Mouse (Mus musculus): Measurements from ENCODE around the gene Wbp4. TPM values are rescaled to one million over a fixed set of nuclear protein-coding genes. Genes with fewer than 3 reads are reported as not detected.

The Wbp4 gene
- polyA plus RNA-seq, 1 experiment, result 42.9 TPM

DNA sequence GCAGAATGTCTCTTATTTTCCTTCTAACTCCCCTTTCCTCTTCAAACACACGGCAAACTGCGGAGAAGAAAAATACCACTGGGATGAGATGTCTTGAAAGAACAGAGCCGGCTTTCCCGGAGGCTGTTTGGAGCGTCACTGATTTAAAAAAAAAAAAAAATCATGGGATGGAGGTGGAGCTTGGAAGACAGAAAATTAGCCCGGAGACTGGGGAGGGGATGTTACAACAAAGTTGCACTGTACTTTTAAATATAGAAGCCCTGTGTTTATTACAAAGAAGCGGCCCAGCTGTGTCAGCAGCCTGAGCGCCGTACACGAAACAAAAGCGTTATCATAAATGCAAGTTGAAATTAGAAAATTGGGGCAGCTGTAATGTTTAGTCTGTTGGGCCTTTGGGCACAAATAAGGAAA is 936 bp upstream of the Wbp4 start:
- Histone ChIP-seq H3K36me3 (ENCODE audit: control insufficient read depth, insufficient read depth, low read length, poor library complexity, severe bottlenecking) (no peaks in the 10 kb centered on the region), H3K9me3 (replicated peaks; ENCODE audit: control insufficient read depth, insufficient read depth, low read length, poor library complexity, severe bottlenecking) (no peaks in the 10 kb centered on the region), H3K27me3 (ENCODE audit: control insufficient read depth, insufficient read depth, low read length, poor library complexity, severe bottlenecking) (no peaks in the 10 kb centered on the region), H3K4me3 (ENCODE audit: low read depth, low read length) (peak overlapping the region; percentile 77), H3K9ac (ENCODE audit: low read depth, poor library complexity, severe bottlenecking) (peak overlapping the region; percentile 93), H3K27ac (ENCODE audit: insufficient read depth, low read length) (peak overlapping the region; percentile 27; the same call in 1 of the 2 replicates), H3K4me1 (ENCODE audit: control insufficient read depth, insufficient read depth, low read length) (peaks cover 2% of the 10 kb centered on the region)
- TF ChIP-seq EP300 (IDR thresholded peaks at IDR 0.05; ENCODE audit: insufficient read depth, low read depth, low read length) (no peak), POLR2A (IDR thresholded peaks at IDR 0.05; ENCODE audit: insufficient read depth, low read length) (no peak), CTCF (IDR thresholded peaks at IDR 0.05; ENCODE audit: low read depth, low read length) (no peak)

DNA sequence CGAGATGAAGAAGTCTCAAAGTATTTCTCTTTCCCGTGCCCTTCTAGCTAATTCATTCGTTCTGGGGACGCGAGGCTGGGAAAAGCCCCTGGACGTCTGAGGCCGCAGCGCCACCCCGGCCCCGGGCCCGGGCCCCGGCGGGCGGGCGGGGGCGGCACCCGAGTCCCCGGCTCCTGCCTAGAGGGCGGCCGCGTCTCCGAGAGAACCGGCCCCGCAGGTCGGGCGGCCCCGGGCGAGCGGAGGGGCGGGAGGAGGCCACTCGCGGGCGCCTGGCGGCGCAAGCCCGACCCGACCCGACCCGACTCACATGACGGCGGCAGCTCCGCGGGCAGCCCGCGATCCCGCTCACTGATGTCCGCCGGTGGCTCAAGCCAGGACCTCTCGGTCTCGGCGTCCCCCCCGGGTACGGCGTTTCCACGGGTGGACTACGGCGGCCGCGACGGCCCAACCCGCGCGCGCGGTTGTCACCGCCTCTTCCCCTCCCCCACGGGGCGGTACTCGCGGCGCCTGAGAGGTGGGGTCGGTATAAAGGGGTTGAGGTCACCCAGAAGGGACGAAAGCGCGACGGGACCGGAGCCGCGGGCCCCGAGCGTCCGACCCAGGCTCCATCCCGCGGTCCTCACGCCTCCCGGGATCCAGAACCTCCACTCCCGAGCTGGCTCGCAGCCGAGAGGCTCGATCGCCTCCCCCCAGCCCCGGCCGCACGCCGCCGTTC is 539 bp downstream of the Wbp4 start, which contains the start of gene Elf1:
Elf1 (plus strand) TSS at position 571 of the 715 bp plus-strand sequence.
- peak within 1 kb of the TSS; percentile 66 for H3K27ac ChIP-seq (ENCODE audit: insufficient read depth, low read length)
- peaks cover 5% of the 10 kb centered on the region for H3K36me3 ChIP-seq (ENCODE audit: control insufficient read depth, insufficient read depth, low read length, poor library complexity, severe bottlenecking)
- H3K27me3 ChIP-seq (ENCODE audit: control insufficient read depth, insufficient read depth, low read length, poor library complexity, severe bottlenecking), result no peaks in the 10 kb centered on the region
- H3K4me1 ChIP-seq (ENCODE audit: control insufficient read depth, insufficient read depth, low read length), result peaks cover 2% of the 10 kb centered on the region
- peak within 1 kb of the TSS; percentile 93 for H3K9ac ChIP-seq (ENCODE audit: low read depth, poor library complexity, severe bottlenecking)
- TF ChIP-seq POLR2A (IDR thresholded peaks at IDR 0.05; ENCODE audit: insufficient read depth, low read length), result peak; percentile 58
- no peak for TF ChIP-seq CTCF (IDR thresholded peaks at IDR 0.05; ENCODE audit: low read depth, low read length)
- TF ChIP-seq EP300 (IDR thresholded peaks at IDR 0.05; ENCODE audit: insufficient read depth, low read depth, low read length), result no peak
- H3K4me3 ChIP-seq (ENCODE audit: low read depth, low read length), result peak within 1 kb of the TSS; percentile 77
- no peaks in the 10 kb centered on the region for H3K9me3 ChIP-seq (replicated peaks; ENCODE audit: control insufficient read depth, insufficient read depth, low read length, poor library complexity, severe bottlenecking)

DNA sequence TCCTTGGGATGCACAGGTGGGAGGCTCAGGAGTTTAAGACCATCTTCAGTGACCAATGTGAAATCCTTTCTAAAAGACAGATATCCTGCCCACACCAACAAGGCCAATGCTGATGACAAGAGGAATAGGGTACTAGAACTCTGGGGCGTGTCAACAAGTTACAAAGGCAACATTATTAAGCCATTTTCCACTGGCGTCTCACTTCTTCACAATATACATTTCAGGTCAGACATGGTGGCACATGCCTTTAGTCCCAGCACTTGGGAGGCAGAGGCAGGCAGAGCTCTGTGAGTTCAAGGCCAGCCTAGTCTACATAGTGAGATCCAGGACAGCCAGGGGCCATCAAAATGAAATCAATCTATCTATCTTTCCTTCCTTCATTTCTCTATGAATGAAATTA is 7.9 kb downstream of the Wbp4 start:
- TF ChIP-seq POLR2A (IDR thresholded peaks at IDR 0.05; ENCODE audit: insufficient read depth, low read length) (no peak), EP300 (IDR thresholded peaks at IDR 0.05; ENCODE audit: insufficient read depth, low read depth, low read length) (no peak), CTCF (IDR thresholded peaks at IDR 0.05; ENCODE audit: low read depth, low read length) (no peak)
- no peak overlapping the region for H3K27ac ChIP-seq (ENCODE audit: insufficient read depth, low read length)
- no peak overlapping the region for H3K9ac ChIP-seq (ENCODE audit: low read depth, poor library complexity, severe bottlenecking)
- H3K4me1 ChIP-seq (ENCODE audit: control insufficient read depth, insufficient read depth, low read length), result no peaks in the 10 kb centered on the region
- H3K36me3 ChIP-seq (ENCODE audit: control insufficient read depth, insufficient read depth, low read length, poor library complexity, severe bottlenecking), result peaks cover 40% of the 10 kb centered on the region
- no peaks in the 10 kb centered on the region for H3K27me3 ChIP-seq (ENCODE audit: control insufficient read depth, insufficient read depth, low read length, poor library complexity, severe bottlenecking)
- no peak overlapping the region for H3K4me3 ChIP-seq (ENCODE audit: low read depth, low read length)
- H3K9me3 ChIP-seq (replicated peaks; ENCODE audit: control insufficient read depth, insufficient read depth, low read length, poor library complexity, severe bottlenecking), result no peaks in the 10 kb centered on the region

DNA sequence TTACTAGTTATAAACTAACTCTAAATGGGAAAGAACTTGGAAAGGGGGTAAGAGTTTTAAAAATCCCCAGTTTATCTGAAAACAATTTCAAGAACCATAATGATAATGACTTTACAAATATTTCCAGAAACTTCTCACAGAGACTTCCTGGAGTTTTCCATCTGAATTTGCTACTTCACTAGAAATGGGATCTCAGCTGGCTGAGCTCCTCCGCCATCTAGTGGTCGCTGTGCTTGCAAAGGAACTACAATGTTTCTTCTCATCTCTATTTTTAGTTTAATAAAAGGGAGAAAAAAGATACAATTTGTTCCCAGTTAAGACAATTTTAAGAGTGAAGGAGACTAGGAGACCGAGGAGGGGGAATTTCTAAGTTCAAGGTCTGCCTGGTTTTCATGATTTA is 13.7 kb downstream of the Wbp4 start:
- H3K9me3 ChIP-seq (replicated peaks; ENCODE audit: control insufficient read depth, insufficient read depth, low read length, poor library complexity, severe bottlenecking), result no peaks in the 10 kb centered on the region
- H3K4me1 ChIP-seq (ENCODE audit: control insufficient read depth, insufficient read depth, low read length), result no peaks in the 10 kb centered on the region
- H3K36me3 ChIP-seq (ENCODE audit: control insufficient read depth, insufficient read depth, low read length, poor library complexity, severe bottlenecking), result peaks cover 35% of the 10 kb centered on the region
- H3K4me3 ChIP-seq (ENCODE audit: low read depth, low read length), result no peak overlapping the region
- no peaks in the 10 kb centered on the region for H3K27me3 ChIP-seq (ENCODE audit: control insufficient read depth, insufficient read depth, low read length, poor library complexity, severe bottlenecking)
- H3K27ac ChIP-seq (ENCODE audit: insufficient read depth, low read length), result no peak overlapping the region
- H3K9ac ChIP-seq (ENCODE audit: low read depth, poor library complexity, severe bottlenecking), result no peak overlapping the region
- TF ChIP-seq POLR2A (IDR thresholded peaks at IDR 0.05; ENCODE audit: insufficient read depth, low read length), result no peak
- peak; percentile 66 for TF ChIP-seq CTCF (IDR thresholded peaks at IDR 0.05; ENCODE audit: low read depth, low read length)

DNA sequence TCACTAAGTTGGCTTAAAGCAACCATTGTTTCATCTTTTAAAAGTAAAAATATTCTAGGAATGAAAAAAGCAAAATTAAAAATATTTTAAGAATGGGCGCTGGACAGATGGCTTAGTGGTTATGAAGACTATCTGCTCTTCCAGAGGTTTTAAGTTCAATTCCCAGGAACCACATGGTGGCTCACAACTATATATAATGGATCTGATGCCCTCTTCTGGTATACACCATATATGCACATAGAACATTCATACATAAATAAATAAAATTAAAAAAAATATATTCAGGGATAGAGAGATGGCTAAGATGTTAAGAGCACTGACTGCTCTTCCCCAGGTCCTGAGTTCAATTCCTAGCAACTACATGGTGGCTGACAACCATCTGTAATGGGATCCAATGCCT is 15.7 kb downstream of the Wbp4 start:
- TF ChIP-seq EP300 (IDR thresholded peaks at IDR 0.05; ENCODE audit: insufficient read depth, low read depth, low read length) (no peak), CTCF (IDR thresholded peaks at IDR 0.05; ENCODE audit: low read depth, low read length) (no peak), POLR2A (IDR thresholded peaks at IDR 0.05; ENCODE audit: insufficient read depth, low read length) (no peak)
- Histone ChIP-seq H3K4me1 (ENCODE audit: control insufficient read depth, insufficient read depth, low read length) (no peaks in the 10 kb centered on the region), H3K4me3 (ENCODE audit: low read depth, low read length) (no peak overlapping the region), H3K36me3 (ENCODE audit: control insufficient read depth, insufficient read depth, low read length, poor library complexity, severe bottlenecking) (peaks cover 28% of the 10 kb centered on the region), H3K27ac (ENCODE audit: insufficient read depth, low read length) (no peak overlapping the region), H3K27me3 (ENCODE audit: control insufficient read depth, insufficient read depth, low read length, poor library complexity, severe bottlenecking) (no peaks in the 10 kb centered on the region), H3K9ac (ENCODE audit: low read depth, poor library complexity, severe bottlenecking) (no peak overlapping the region), H3K9me3 (replicated peaks; ENCODE audit: control insufficient read depth, insufficient read depth, low read length, poor library complexity, severe bottlenecking) (no peaks in the 10 kb centered on the region)

DNA sequence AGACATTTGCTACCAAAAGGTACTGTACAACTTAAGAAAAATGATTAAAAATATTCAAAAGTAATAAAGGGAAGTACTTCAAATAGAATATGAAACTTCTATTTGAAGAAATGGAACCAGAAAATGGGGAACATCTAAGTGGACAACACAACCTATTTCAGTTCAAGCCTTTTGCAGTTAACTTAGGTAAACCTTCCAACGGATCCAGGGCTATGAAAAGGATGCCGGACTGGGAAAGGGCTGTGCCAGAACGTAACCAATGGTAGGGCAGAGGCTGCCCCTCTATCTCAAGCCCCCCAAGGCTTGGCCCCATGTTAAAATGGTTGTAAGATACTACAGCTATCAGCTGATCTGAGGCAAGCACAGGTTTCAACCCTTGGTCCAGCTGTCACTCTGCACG is 20.3 kb downstream of the Wbp4 start:
- Histone ChIP-seq H3K36me3 (ENCODE audit: control insufficient read depth, insufficient read depth, low read length, poor library complexity, severe bottlenecking) (peaks cover 12% of the 10 kb centered on the region), H3K27me3 (ENCODE audit: control insufficient read depth, insufficient read depth, low read length, poor library complexity, severe bottlenecking) (no peaks in the 10 kb centered on the region), H3K9ac (ENCODE audit: low read depth, poor library complexity, severe bottlenecking) (no peak overlapping the region), H3K4me3 (ENCODE audit: low read depth, low read length) (no peak overlapping the region), H3K4me1 (ENCODE audit: control insufficient read depth, insufficient read depth, low read length) (no peaks in the 10 kb centered on the region), H3K9me3 (replicated peaks; ENCODE audit: control insufficient read depth, insufficient read depth, low read length, poor library complexity, severe bottlenecking) (no peaks in the 10 kb centered on the region), H3K27ac (ENCODE audit: insufficient read depth, low read length) (no peak overlapping the region)
- TF ChIP-seq CTCF (IDR thresholded peaks at IDR 0.05; ENCODE audit: low read depth, low read length) (no peak), EP300 (IDR thresholded peaks at IDR 0.05; ENCODE audit: insufficient read depth, low read depth, low read length) (no peak), POLR2A (IDR thresholded peaks at IDR 0.05; ENCODE audit: insufficient read depth, low read length) (no peak)

Data from ES-Bruce4 (cell line).